Mouse (Mus musculus) megakaryocyte, embryonic 14.5 days (primary cell): ENCODE measurements around the gene Dnase1l1. TPM values are rescaled to one million over a fixed set of nuclear protein-coding genes. Genes with fewer than 3 reads are reported as not detected.

ENCODE experiments used
- H3K27me3 ChIP-seq: replicated peaks from 2 replicates; pipeline ENCODE3; 2012; ENCODE audit warnings: inconsistent platforms
- H3K36me3 ChIP-seq: replicated peaks from 2 replicates; pipeline ENCODE3; 2012; ENCODE audit warnings: low read length, inconsistent platforms, mixed read lengths
- H3K4me1 ChIP-seq: 2 replicates; pipeline ENCODE4 v1.6.1; 2012; ENCODE audit warnings: inconsistent platforms
- H3K4me3 ChIP-seq: replicated peaks from 2 replicates; pipeline ENCODE3; 2012; ENCODE audit warnings: moderate library complexity, mild to moderate bottlenecking, inconsistent platforms
- H3K9me3 ChIP-seq: 2 replicates; pipeline ENCODE4 v1.6.1; 2012; ENCODE audit warnings: inconsistent platforms
- FLI1 ChIP-seq: IDR thresholded peaks from 2 replicates; pipeline ENCODE4 v1.6.1; 2012; ENCODE audit warnings: low read length, inconsistent platforms, mixed read lengths
- GATA1 ChIP-seq: IDR thresholded peaks from 3 replicates; pipeline ENCODE4 v1.6.1; 2012; ENCODE audit warnings: mixed read lengths, low read length, inconsistent platforms, borderline replicate concordance
- polyA plus RNA-seq: library from polyadenylated mRNA; stranded (reverse); fragments of >175 nt; gene quantifications from 2 replicates; pipeline ENCODE4 v1.2.3, GENCODE M21; 2012; ENCODE audit warnings: low replicate concordance; ENCODE audit not compliant: insufficient read depth

Gene Dnase1l1
- 2.8 TPM in 1 of 2 replicates, not detected in the other for polyA plus RNA-seq

GRCm38 (mm10) chrX:74281732-74282394 lies at the start of gene Dnase1l1, which contains the start of gene Taz:
Gene Dnase1l1 (minus strand): TSS chrX:74282337.
Gene Taz (plus strand): TSS chrX:74281912.
- Histone ChIP-seq H3K36me3 (peaks cover 32% of the 10 kb centered on the region), H3K4me3 (peak within 1 kb of the TSS; percentile 95), H3K4me1 (peaks cover 23% of the 10 kb centered on the region), H3K9me3 (no peaks in the 10 kb centered on the region), H3K27me3 (peaks cover 20% of the 10 kb centered on the region)
- no peak for TF ChIP-seq FLI1
- no peak for TF ChIP-seq GATA1

DNA sequence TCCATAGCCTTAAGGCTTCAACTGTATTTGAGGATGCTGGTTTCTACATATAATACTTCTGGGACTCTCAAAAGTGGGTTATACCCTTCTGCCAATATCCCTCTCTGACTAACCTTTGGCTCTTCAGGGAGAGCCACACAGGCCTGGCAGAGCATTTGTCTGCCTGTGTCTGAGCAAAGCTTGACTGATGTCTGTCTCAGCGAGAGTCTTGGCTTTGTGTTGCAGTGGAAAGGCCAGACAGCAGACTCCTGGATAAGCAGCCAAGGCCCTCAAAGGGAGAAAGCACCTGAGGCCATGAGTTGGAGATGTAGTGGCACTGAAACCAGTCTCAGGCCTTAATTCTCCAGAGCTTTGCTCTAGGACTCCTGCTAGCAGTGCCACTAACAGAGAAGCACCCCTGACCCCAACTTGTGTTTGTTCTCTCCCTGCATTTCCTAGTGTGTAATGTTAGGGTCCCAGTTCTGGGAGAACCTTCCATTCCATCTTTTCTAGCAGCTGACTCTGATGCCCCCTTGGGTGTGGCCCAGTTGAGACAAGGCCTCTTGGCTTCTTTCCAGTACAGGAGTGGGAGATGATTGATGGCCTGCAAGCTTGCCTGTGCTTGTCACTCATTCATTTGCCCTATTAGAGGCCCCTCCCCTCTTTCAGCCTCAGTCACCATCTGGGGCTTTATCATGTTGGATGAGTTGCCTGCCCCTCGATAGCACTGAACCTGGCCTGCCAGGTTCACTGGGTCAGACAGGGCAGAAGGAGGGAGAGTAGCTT lies 48.2 kb upstream of the Dnase1l1 start:
- Histone ChIP-seq H3K4me3 (no peak overlapping the region), H3K4me1 (peaks cover 15% of the 10 kb centered on the region), H3K9me3 (no peaks in the 10 kb centered on the region), H3K36me3 (no peaks in the 10 kb centered on the region), H3K27me3 (peaks cover 76% of the 10 kb centered on the region)
- TF ChIP-seq GATA1 (no peak), FLI1 (no peak)

DNA sequence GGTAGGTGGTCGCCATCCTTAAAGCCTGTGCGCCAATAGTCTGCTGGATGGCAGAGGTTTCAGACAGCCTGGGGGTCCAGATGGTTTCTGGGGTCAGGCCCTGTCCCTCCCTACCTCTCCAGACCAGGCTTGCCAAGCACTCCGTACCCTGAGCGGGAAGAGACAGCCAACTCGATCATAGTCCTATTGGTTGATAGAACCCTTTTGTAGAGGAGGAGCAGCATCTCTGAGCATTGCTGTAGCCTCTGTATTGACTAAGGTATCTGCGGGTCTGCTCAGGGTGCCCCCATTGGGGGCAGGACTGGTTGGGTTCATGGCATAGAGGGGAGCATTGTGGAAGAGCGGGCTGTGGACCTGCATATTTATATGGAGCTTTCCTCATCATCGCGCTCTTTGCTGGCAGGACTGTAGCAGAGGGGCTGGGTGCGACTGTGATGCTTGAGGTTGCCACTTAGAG lies 47.1 kb upstream of the Dnase1l1 start:
- Histone ChIP-seq H3K4me1 (peaks cover 15% of the 10 kb centered on the region), H3K4me3 (peak overlapping the region; percentile 86)
- TF ChIP-seq GATA1 (no peak), FLI1 (no peak)

GRCm38 (mm10) chrX:74328725-74329161 lies 46.6 kb upstream of the Dnase1l1 start, which contains the start of gene Plxna3:
Gene Plxna3 (plus strand): TSS chrX:74329066.
- H3K4me3 ChIP-seq = peak within 1 kb of the TSS; percentile 86
- TF ChIP-seq FLI1 = no peak
- TF ChIP-seq GATA1 = no peak

More for the DNA sequence above, 47.1 kb upstream of the Dnase1l1 start:
- Histone ChIP-seq H3K9me3 (no peaks in the 10 kb centered on the region), H3K36me3 (no peaks in the 10 kb centered on the region), H3K27me3 (peaks cover 68% of the 10 kb centered on the region)

DNA sequence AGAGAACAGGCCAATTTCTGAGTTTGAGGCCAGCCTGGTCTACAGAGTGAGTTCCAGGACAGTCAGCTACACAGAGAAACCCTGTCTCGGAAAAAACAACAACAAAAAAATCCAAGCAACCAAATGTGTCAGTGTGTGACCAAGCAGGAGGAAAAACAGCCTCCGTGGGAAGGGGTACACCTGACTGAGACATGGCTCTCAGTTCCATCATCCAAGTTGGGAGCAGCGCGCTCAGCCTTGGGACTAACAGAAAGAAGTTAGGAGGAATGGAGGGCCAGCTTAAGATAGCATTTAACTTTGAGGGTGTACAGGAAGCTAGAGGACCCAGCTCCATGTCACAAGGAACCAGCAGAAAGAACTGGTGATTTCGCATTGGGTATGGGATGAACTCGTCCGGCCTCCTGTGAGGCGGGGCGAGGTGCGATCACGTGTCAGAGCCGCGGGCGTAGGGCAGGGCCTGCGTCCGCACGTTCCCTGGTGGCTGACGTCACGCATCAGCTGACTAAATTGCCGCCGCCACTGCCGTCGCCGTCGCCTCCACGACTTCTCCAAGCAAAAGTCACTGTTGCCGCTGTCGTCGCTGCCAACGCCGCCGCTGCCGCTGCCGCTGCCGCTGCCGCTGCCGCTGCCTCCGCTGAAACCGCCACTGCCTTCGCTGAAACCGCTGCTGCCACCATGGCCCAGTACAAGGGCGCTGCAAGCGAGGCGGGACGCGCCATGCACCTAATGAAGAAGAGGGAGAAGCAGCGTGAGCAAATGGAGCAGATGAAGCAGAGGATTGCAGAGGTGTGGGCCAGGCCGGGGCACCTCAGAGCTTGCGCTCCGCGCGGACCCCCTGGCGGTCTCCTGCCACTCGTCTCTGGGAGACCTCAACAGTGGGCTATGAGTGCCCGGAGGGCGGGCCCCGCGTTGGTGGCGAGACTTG lies 30.7 kb upstream of the Dnase1l1 start, which contains the start of gene Fam50a:
Gene Fam50a (plus strand): TSS at position 494 of the 925 bp plus-strand sequence.
- Histone ChIP-seq H3K36me3 (peaks cover 70% of the 10 kb centered on the region), H3K4me3 (peak within 1 kb of the TSS; percentile 96), H3K4me1 (peaks cover 30% of the 10 kb centered on the region), H3K9me3 (0 out of 2 replicates have a peak, but pooled peaks cover 4% of the 10 kb centered on the region), H3K27me3 (peaks cover 12% of the 10 kb centered on the region)
- TF ChIP-seq FLI1 = no peak
- no peak for TF ChIP-seq GATA1

More at GRCm38 (mm10) chrX:74328725-74329161, 46.6 kb upstream of the Dnase1l1 start, which contains the start of gene Plxna3:
- peaks cover 15% of the 10 kb centered on the region for H3K4me1 ChIP-seq
- peaks cover 63% of the 10 kb centered on the region for H3K27me3 ChIP-seq
- no peaks in the 10 kb centered on the region for H3K9me3 ChIP-seq
- no peaks in the 10 kb centered on the region for H3K36me3 ChIP-seq

DNA sequence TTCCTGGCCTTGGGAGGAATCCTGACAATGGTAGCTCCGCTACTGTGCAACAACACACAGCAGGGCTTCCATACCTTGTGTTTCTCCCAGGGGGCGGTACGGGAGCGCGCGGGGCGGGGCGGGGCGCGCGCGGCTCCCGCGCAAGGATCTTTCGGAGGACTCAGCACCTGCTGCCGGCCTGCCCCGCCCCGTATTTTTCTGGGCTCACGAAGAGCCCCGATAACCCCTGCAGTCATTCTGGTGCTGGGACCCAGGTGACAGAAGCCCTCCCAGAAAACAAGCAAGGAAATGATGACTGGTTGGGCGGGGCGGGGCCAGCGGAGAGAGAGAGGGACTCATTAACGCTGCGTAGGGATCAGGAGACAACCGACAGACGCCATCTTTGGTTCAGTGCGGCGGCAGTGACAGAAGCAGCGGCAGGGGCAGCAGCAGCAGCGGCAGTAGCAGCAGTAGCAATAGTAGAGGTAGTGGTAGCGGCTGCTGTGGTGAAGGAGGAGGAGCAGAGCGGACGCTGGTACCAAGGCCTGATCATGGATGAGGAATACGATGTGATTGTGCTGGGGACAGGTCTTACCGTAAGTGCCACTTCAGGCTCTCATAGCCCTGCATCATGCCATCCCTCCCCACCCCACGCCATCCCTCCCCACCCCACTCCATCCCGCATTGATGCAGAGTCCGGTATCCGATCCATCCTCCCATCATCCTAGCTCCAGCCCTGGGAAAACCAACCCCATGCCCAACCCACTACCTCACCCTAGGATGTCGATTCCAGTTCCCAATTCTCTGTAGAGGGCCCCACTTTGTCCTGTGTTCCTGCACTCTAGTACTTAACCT lies 22.9 kb upstream of the Dnase1l1 start, which contains the start of gene Gdi1:
Gene Gdi1 (plus strand): TSS at position 132 of the 834 bp plus-strand sequence.
- Histone ChIP-seq H3K4me1 (peaks cover 22% of the 10 kb centered on the region), H3K4me3 (peak within 1 kb of the TSS; percentile 98), H3K36me3 (peaks cover 83% of the 10 kb centered on the region), H3K27me3 (peaks cover 23% of the 10 kb centered on the region), H3K9me3 (no peaks in the 10 kb centered on the region)
- no peak for TF ChIP-seq FLI1
- TF ChIP-seq GATA1 = no peak

DNA sequence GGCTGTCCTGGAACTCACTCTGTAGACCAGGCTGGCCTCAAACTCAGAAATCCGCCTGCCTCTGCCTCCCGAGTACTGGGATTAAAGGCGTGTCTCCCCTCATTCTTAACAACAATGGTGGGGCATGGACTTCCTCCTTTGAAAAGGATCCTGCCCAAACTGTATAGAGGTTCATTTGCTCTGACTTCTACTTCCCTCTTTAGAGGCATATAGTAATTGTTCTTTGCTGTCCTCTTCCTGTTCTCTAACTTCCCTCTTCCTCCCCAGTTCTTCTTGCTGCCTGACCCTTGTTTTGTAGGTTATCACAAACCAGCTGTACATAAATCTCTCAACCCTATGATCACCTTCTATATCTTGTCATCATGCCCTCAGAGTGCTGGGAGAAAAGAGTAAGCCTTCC lies 17.6 kb upstream of the Dnase1l1 start:
- Histone ChIP-seq H3K36me3 (peaks cover 62% of the 10 kb centered on the region), H3K4me3 (no peak overlapping the region), H3K9me3 (0 out of 2 replicates have a peak, but pooled peaks cover 3% of the 10 kb centered on the region), H3K27me3 (peaks cover 23% of the 10 kb centered on the region), H3K4me1 (peaks cover 20% of the 10 kb centered on the region; the same call in 1 of the 2 replicates)
- no peak for TF ChIP-seq GATA1
- no peak for TF ChIP-seq FLI1

DNA sequence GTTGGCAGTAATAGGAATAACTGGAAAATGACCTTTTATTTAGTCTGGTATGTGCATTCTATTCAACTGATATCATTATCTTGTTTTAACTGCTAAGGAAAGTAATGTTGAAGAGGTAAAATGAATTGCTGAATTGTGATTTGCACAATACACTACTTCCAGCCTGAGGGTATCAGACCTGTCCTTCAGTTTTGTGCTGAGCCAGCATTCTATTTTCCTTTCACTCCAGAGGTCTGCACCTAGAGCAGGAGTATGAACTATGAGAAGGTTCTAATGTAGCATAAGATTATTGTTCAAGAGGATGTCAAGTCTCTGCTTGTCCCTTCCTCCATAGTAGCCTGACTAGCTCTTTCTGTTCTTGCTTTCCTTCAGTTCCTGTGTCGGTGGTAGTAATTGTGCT lies 16.2 kb upstream of the Dnase1l1 start:
- Histone ChIP-seq H3K4me1 (peaks cover 14% of the 10 kb centered on the region; the same call in 1 of the 2 replicates), H3K4me3 (peak overlapping the region; percentile 7), H3K27me3 (peaks cover 21% of the 10 kb centered on the region), H3K9me3 (0 out of 2 replicates have a peak, but pooled peaks cover 3% of the 10 kb centered on the region), H3K36me3 (peaks cover 50% of the 10 kb centered on the region)
- TF ChIP-seq GATA1 (no peak), FLI1 (no peak)
